Mouse (Mus musculus) stomach, embryonic 14.5 days (tissue): Measurements from ENCODE around the gene Gm3880. TPM values are rescaled to one million over a fixed set of nuclear protein-coding genes. Genes with fewer than 3 reads are reported as not detected.

ENCODE experiments used
- ATAC-seq: fragments of 200-750 bp; cut with Nextera tagmentation; 2 replicates; pipeline ENCODE4 v1.8.0; 2017; ENCODE audit warnings: low read depth, moderate TSS enrichment; ENCODE audit not compliant: insufficient number of reproducible peaks, insufficient read depth, low FRiP score
- H3K27ac ChIP-seq: fragments of 300-500 bp; sonication (generic); 2 replicates; pipeline ENCODE4 v1.5.1; 2014; ENCODE audit warnings: mild to moderate bottlenecking, low read length, moderate library complexity, mixed read lengths
- H3K27me3 ChIP-seq: fragments of 300-500 bp; sonication (generic); 2 replicates; pipeline ENCODE4 v1.6.1; 2014; ENCODE audit warnings: low read length, control low read depth, mixed read lengths; ENCODE audit not compliant: control insufficient read depth, insufficient read depth
- H3K36me3 ChIP-seq: fragments of 300-500 bp; sonication (generic); 2 replicates; pipeline ENCODE4 v1.6.1; 2014; ENCODE audit warnings: mild to moderate bottlenecking, control low read depth, low read length, moderate library complexity, mixed read lengths; ENCODE audit not compliant: control insufficient read depth, insufficient read depth
- H3K4me1 ChIP-seq: fragments of 300-500 bp; sonication (generic); 2 replicates; pipeline ENCODE4 v1.6.1; 2014; ENCODE audit warnings: low read length, control low read depth, mixed read lengths; ENCODE audit not compliant: control insufficient read depth, insufficient read depth
- H3K4me2 ChIP-seq: fragments of 300-500 bp; sonication (generic); replicated peaks from 2 replicates; pipeline ENCODE4 v1.6.1; 2014; ENCODE audit warnings: low read depth, low read length, control low read depth
- H3K4me3 ChIP-seq: fragments of 300-500 bp; sonication (generic); 2 replicates; pipeline ENCODE4 v1.5.1; 2014; ENCODE audit warnings: low read depth, low read length, control low read depth
- H3K9ac ChIP-seq: fragments of 300-500 bp; sonication (generic); replicated peaks from 2 replicates; pipeline ENCODE4 v1.6.1; 2014; ENCODE audit warnings: low read depth, mild to moderate bottlenecking, control low read depth, low read length, moderate library complexity, mixed read lengths
- H3K9me3 ChIP-seq: fragments of 300-500 bp; sonication (generic); 2 replicates; pipeline ENCODE4 v1.6.1; 2016; ENCODE audit warnings: low read depth, low read length, control low read depth; ENCODE audit not compliant: control insufficient read depth
- WGBS: fragments of 180-500 bp; shearing (Covaris S2); extraction: QIAGEN DNeasy Blood & Tissue Kit; methylation state at CpG from one replicate; pipeline ENCODE4 v1.1.7; 2014; 5-methylcytosine and 5-hydroxymethylcytosine counted together
- polyA plus RNA-seq: library from polyadenylated mRNA; unstranded; fragments of >200 nt; fragmentation: Nextera tagmentation; extraction: Ambion mirVana; gene quantifications from 2 replicates; pipeline ENCODE4 v1.2.1, GENCODE M21; 2014

Gene Gm3880
- polyA plus RNA-seq, 1 experiment from 2014 or later = not detected

DNA sequence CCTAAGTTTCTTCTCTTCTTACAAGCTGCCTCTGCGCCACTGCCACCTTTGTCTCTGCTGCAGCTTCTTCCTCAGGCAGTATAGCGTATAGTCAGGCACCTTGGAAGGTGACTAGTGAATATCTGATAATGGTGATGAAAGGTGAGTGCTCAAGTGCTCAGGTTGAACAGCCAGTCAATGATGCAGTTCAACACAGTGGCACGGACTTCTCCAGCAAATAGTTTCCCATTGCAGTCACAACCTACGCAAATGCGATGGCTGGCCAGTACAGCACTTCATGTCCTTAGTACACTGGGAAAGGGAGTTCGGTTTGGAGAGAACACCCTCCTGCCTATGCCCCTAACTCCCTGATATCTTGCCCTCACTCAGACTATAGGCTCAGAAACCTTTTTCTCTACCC lies 41.6 kb downstream of the Gm3880 start:
- no peaks in the 10 kb centered on the region for H3K36me3 ChIP-seq
- no peaks in the 10 kb centered on the region for H3K4me1 ChIP-seq
- H3K27me3 ChIP-seq = no peaks in the 10 kb centered on the region
- no peaks in the 10 kb centered on the region for H3K9me3 ChIP-seq
- no peak for ATAC-seq
- no peak overlapping the region for H3K9ac ChIP-seq
- no peak overlapping the region; the same call in 1 of the 2 replicates for H3K4me3 ChIP-seq
- peak overlapping the region; percentile 44 for H3K4me2 ChIP-seq
- WGBS = 52% methylated on average over 6 of the region's 6 CpGs
- no peak overlapping the region for H3K27ac ChIP-seq

DNA sequence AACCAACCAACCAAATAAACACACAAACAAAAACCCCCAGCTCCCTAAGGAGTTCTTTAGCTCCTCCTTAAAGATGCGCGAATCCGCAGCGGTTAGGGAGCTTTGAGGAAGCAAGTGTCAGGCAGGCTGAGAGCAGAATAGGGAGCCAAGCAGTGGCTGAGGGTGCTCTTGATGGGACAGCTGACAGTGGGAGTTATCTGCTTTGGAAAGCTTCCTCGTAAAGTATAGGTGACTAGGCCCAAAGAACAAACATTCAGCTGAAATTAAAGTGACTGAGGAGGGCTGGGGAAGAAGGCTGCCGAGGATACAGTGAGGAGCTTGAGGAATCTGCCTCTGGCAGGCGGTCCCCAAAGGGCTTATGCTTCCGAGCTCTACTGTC lies 42.2 kb downstream of the Gm3880 start:
- Histone ChIP-seq H3K9me3 (no peaks in the 10 kb centered on the region), H3K27me3 (no peaks in the 10 kb centered on the region), H3K4me3 (peak overlapping the region; percentile 42), H3K4me2 (peak overlapping the region; percentile 44), H3K9ac (peak overlapping the region; percentile 36; the same call in 1 of the 2 replicates), H3K4me1 (no peaks in the 10 kb centered on the region), H3K27ac (no peak overlapping the region), H3K36me3 (no peaks in the 10 kb centered on the region)
- 19% methylated on average over 8 of the region's 8 CpGs for WGBS
- ATAC-seq = peak; percentile 42; the same call in 1 of the 2 replicates

DNA sequence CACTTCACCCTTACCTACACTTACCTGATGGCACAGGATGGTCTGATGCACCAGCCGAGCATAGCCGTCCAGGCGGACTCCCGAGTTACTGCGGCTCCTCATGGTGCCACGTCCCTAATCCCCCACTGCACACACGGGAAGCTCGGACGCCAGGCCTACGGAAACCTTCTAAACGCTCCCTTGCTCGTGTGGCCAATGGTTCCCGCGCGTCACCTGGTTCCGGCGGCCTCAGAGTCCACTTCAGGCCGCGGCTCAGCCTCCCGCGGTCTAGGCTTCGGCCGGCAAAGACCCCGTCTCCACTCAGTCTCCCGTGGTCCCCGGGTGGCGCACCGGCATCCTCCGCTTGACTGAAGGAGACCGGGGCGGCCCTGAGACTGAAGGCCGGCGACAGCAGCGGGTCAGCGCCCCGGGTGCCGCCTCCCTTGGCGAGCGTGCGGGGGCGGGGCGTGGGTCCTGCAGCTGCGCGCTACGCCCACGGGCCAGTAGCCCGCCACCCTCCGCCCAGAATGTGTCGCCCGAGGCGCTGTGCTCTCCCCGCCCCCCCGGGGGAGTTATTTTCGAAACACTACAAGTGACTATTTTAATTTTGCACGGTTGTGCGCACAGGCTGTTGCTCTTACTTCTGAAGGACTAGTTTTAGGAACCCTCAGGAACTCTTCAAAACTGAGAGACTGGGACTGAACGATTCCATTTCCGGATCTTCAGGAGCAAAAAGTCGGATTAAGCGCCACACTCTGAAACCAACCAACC lies 42.8 kb downstream of the Gm3880 start, which contains the start of gene Phka1:
Gene Phka1 (minus strand): TSS at position 424 of the 750 bp plus-strand sequence.
- peak; percentile 89; the same call in 1 of the 2 replicates for ATAC-seq
- WGBS = 21% methylated on average over 51 of the region's 60 CpGs
- no peak within 1 kb of the TSS for H3K27ac ChIP-seq

More for the DNA sequence above, 42.8 kb downstream of the Gm3880 start, which contains the start of gene Phka1:
- H3K27me3 ChIP-seq = no peaks in the 10 kb centered on the region
- H3K36me3 ChIP-seq = no peaks in the 10 kb centered on the region
- peak within 1 kb of the TSS; percentile 36; the same call in 1 of the 2 replicates for H3K9ac ChIP-seq
- H3K4me1 ChIP-seq = no peaks in the 10 kb centered on the region
- peak within 1 kb of the TSS; percentile 44 for H3K4me2 ChIP-seq
- peak within 1 kb of the TSS; percentile 42 for H3K4me3 ChIP-seq
- no peaks in the 10 kb centered on the region for H3K9me3 ChIP-seq

Other genes starting within 250 kb of the Gm3880 start
- gene Hdac8, start 181.6 kb downstream of the Gm3880 start, polyA plus RNA-seq = 2.4 and 4.8 TPM in 2 replicates
- gene Phka1, start 42.7 kb downstream of the Gm3880 start, polyA plus RNA-seq = 10.9 and 11.5 TPM in 2 replicates
- not detected in 2 replicates for gene Gm9112, start 20.7 kb upstream of the Gm3880 start, polyA plus RNA-seq
- not detected in 2 replicates for gene Dmrtc1b, start 20.9 kb upstream of the Gm3880 start, polyA plus RNA-seq
- not detected in 2 replicates for gene Dmrtc1c1, start 116.0 kb upstream of the Gm3880 start, polyA plus RNA-seq
- gene Dmrtc1c2, start 167.6 kb upstream of the Gm3880 start, polyA plus RNA-seq = not detected in 2 replicates
- not detected in 2 replicates for gene 1700031F05Rik, start 181.0 kb upstream of the Gm3880 start, polyA plus RNA-seq
- gene Dmrtc1a, start 221.7 kb upstream of the Gm3880 start, polyA plus RNA-seq = 1.8 and 2.4 TPM in 2 replicates
- gene 1700011M02Rik, start 221.9 kb upstream of the Gm3880 start, polyA plus RNA-seq = not detected in 2 replicates
- not detected in 2 replicates for gene 1700018G05Rik, start 241.4 kb upstream of the Gm3880 start, polyA plus RNA-seq